Mouse (Mus musculus) ES-E14 (cell line): ENCODE data around the gene Basp1. TPM values are rescaled to one million over a fixed set of nuclear protein-coding genes. Genes with fewer than 3 reads are reported as not detected.

Experiments used
- DNase-seq: peaks from one replicate; pipeline ENCODE4 v3.0.0-alpha.2; 2013; ENCODE audit warnings: low read depth, low spot score
- H3K27ac ChIP-seq: 2 replicates; pipeline ENCODE4 v1.5.1; 2012; ENCODE audit warnings: low read depth, mild to moderate bottlenecking, low read length, moderate library complexity, mixed read lengths; ENCODE audit not compliant: poor library complexity, insufficient read depth, severe bottlenecking
- H3K36me3 ChIP-seq: 2 replicates; pipeline ENCODE4 v1.6.1; 2012; ENCODE audit warnings: mild to moderate bottlenecking, low read length, moderate library complexity, mixed read lengths; ENCODE audit not compliant: control insufficient read depth, poor library complexity, insufficient read depth, severe bottlenecking
- H3K4me1 ChIP-seq, 2 experiments: fragments of 150-350 bp in 1 of 2; sonication (generic) in 1 of 2; 2 replicates each; pipeline ENCODE4 v1.6.1; 2012; ENCODE audit warnings: low read length in 2 of 2, mild to moderate bottlenecking in 1 of 2, mixed read lengths in 1 of 2; ENCODE audit not compliant: control insufficient read depth in 2 of 2, insufficient read depth in 2 of 2, poor library complexity in 1 of 2
- H3K4me3 ChIP-seq, 2 experiments: fragments of 150-350 bp in 1 of 2; sonication (generic) in 1 of 2; 2 replicates each; pipeline ENCODE4 v1.5.1; 2012; ENCODE audit warnings: low read length in 2 of 2, low read depth in 1 of 2, mild to moderate bottlenecking in 1 of 2, mixed read lengths in 1 of 2; ENCODE audit not compliant: insufficient read depth in 1 of 2, poor library complexity in 1 of 2, severe bottlenecking in 1 of 2
- H3K9ac ChIP-seq: 2 replicates; pipeline ENCODE4 v1.6.1; 2012; ENCODE audit warnings: low read depth, mild to moderate bottlenecking, low read length, mixed read lengths; ENCODE audit not compliant: poor library complexity, insufficient read depth, severe bottlenecking
- H3K9me3 ChIP-seq: fragments of 150-350 bp; sonication (generic); 2 replicates; pipeline ENCODE4 v1.6.1; 2012; ENCODE audit warnings: low read depth, mild to moderate bottlenecking, low read length; ENCODE audit not compliant: control insufficient read depth, insufficient read depth
- CHD2 ChIP-seq: IDR thresholded peaks from 2 replicates; pipeline ENCODE4 v1.6.1; 2014; ENCODE audit warnings: mild to moderate bottlenecking, low read depth, low read length, inconsistent platforms
- HCFC1 ChIP-seq: IDR thresholded peaks from 2 replicates; pipeline ENCODE4 v1.6.1; 2012; ENCODE audit warnings: low read length, inconsistent platforms, borderline replicate concordance; ENCODE audit not compliant: insufficient read depth
- MAFK ChIP-seq: IDR thresholded peaks from 2 replicates; pipeline ENCODE4 v1.6.1; 2014; ENCODE audit warnings: mild to moderate bottlenecking, low read depth, low read length, inconsistent platforms; ENCODE audit not compliant: insufficient read depth
- ZC3H11A ChIP-seq: IDR thresholded peaks from 2 replicates; pipeline ENCODE4 v1.6.1; 2012; ENCODE audit warnings: low read depth, mild to moderate bottlenecking, inconsistent platforms, low read length, borderline replicate concordance
- ZNF384 ChIP-seq: IDR thresholded peaks from 2 replicates; pipeline ENCODE4 v1.6.1; 2012; ENCODE audit warnings: low read depth, low read length, inconsistent platforms
- in situ Hi-C, 2 experiments: fragments of 600-800 bp; cut with MboI; formaldehyde crosslinking; loops; one replicate each; pipeline ENCODE4 v1.15.1; 2025; ENCODE audit warnings: low sequenced_read_pairs in 2 of 2, inconsistent platforms in 1 of 2; ENCODE audit not compliant: unreplicated experiment in 2 of 2
- total RNA-seq: library from RNA; depleted of rRNA; stranded (reverse); fragments of 300-350 nt; gene quantifications from 2 replicates; pipeline ENCODE4 v1.2.3, GENCODE M21; 2012

Basp1 gene
- total RNA-seq, 1 experiment = 120 TPM

DNA sequence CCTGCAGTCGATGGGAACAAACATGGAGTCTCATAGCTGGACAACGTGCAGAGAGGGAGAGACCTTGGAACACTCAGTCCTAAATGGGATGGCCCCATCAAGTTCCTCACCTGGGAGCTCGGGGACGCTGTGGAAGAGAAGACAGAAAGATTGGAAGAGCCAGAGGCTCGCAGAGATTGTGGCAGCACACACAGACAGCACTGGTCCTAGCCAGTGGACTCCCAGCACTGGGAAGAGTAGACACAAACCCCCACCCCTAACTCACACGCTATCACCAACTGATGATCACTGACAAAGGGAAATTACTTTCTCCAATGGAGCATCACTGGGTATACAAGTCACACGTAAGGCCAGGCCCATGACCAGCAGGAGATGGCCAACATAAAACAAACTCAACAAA, 15.4 kb upstream of the Basp1 start:
- Histone ChIP-seq H3K4me1 (no peaks in the 10 kb centered on the region), H3K36me3 (no peaks in the 10 kb centered on the region), H3K9me3 (no peaks in the 10 kb centered on the region), H3K27ac (no peak overlapping the region), H3K9ac (no peak overlapping the region), H3K4me3 (no peak overlapping the region)
- in situ Hi-C loops = loop anchor here in 1 of 2 experiments (25.0 kb wide), 1 partner anchor 283 kb away; no protein-coding TSS in a partner anchor
- TF ChIP-seq ZNF384 (no peak), MAFK (no peak), CHD2 (no peak), ZC3H11A (no peak), HCFC1 (no peak)
- no peak for DNase-seq

DNA sequence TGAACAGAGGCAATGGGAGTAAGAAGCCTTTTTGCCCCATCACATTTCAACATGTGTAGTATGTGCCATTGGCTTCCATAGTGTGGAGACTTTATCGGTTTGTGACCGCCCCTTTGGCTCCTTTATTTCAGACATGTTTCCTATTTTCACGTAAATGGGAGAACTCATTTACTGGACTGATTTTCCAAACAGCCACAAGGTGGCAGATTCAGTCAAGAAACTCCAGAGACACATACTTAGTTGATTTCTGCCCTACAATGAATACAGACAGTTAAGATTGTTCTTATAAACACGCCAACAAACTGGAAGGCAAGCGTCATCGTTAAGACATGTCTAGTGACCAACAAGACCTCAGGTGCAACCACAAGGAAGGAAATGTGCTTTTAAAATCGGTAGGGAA, 15.0 kb upstream of the Basp1 start:
- Histone ChIP-seq H3K9ac (no peak overlapping the region), H3K4me1 (no peaks in the 10 kb centered on the region), H3K9me3 (no peaks in the 10 kb centered on the region), H3K36me3 (no peaks in the 10 kb centered on the region), H3K4me3 (no peak overlapping the region), H3K27ac (no peak overlapping the region)
- no peak for DNase-seq
- no peak for TF ChIP-seq CHD2
- peak; percentile 71; the same call in 1 of the 2 replicates for TF ChIP-seq ZC3H11A
- TF ChIP-seq MAFK = no peak
- no peak for TF ChIP-seq HCFC1
- no peak for TF ChIP-seq ZNF384
- in situ Hi-C loops = loop anchor here in 1 of 2 experiments (25.0 kb wide), 1 partner anchor 284 kb away; no protein-coding TSS in a partner anchor

DNA sequence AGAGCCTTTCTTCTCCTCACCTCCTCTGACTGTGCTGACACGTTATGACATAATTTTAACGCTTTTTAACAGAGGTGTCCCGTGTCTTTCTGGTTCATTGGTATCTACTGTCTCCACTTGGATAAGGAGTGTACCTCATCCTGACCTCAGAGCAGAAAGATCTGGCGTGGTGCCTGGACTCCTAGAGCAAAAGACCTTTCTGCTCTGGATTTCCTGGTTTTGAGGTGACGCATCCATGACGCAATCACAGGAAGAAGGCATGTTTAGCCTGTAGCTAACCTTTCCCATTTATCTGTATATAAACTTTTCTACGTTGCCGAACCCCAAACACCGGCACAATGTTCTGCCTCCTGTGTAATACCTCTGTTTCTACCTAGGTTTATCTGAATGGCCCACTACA, 6.7 kb upstream of the Basp1 start:
- no peaks in the 10 kb centered on the region for H3K9me3 ChIP-seq
- no peak overlapping the region for H3K27ac ChIP-seq
- DNase-seq = no peak
- no peak overlapping the region for H3K4me3 ChIP-seq
- in situ Hi-C loops = loop anchor here in 1 of 2 experiments (25.0 kb wide), 3 partner anchors 283 to 833 kb away; no protein-coding TSS in a partner anchor
- no peak for TF ChIP-seq ZC3H11A
- H3K9ac ChIP-seq = no peak overlapping the region
- no peaks in the 10 kb centered on the region for H3K36me3 ChIP-seq
- H3K4me1 ChIP-seq = no peaks in the 10 kb centered on the region

DNA sequence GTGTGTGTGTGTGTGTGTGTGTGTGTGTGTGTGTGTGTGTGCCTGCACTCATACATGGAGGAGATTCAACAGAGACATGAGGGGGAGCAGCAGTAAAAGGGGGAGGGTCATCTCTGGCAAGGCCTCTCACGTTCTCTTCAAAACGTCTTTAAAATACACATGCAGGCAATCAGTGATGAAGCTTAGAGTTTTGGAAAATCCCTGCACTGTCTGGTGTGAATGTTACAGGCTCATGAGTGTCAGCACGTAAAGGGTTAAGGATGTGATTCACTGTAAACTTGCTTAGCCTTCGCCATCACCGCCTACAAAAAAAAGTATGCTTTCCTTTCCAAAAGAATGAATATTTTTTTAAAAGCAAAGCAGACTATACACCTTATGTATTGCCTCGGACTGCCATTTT, 2.8 kb upstream of the Basp1 start:
- Histone ChIP-seq H3K4me3 (no peak overlapping the region), H3K27ac (no peak overlapping the region)

DNA sequence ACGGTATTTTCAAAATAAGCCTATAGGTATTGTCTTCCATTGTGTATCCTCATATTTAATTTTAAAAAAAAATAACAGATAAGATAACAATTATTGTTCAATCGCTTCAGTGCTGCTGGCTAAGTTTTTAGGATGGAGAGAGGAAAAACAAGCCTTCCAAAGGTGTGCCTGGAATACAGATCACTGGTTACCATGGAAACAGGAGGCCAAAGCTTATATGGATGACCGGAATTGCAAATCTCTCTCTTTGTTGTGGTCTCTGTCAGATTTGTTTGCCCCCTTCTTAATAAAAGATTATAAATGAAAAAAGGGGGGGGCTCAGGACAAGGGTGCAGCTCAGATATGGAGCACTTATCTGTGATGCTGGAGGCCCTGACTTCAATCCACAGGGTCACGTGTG, 2.4 kb upstream of the Basp1 start:
- in situ Hi-C loops = loop anchor here in 1 of 2 experiments (25.0 kb wide), 3 partner anchors 279 to 829 kb away; no protein-coding TSS in a partner anchor
- DNase-seq = no peak
- Histone ChIP-seq H3K4me3 (no peak overlapping the region), H3K4me1 (peaks cover 0 to 3% of the 10 kb centered on the region in 2 experiments; a peak in 1 of 4 replicates), H3K36me3 (no peaks in the 10 kb centered on the region; the same call in 1 of the 2 replicates), H3K9ac (no peak overlapping the region), H3K9me3 (no peaks in the 10 kb centered on the region), H3K27ac (no peak overlapping the region)
- TF ChIP-seq ZNF384 (no peak), MAFK (no peak), CHD2 (no peak), HCFC1 (no peak), ZC3H11A (no peak)

More for the DNA sequence above, 2.8 kb upstream of the Basp1 start:
- in situ Hi-C loops = loop anchor here in 1 of 2 experiments (25.0 kb wide), 3 partner anchors 279 to 829 kb away; no protein-coding TSS in a partner anchor
- no peaks in the 10 kb centered on the region for H3K36me3 ChIP-seq
- H3K9me3 ChIP-seq = no peaks in the 10 kb centered on the region
- no peak for DNase-seq
- peaks cover 0 to 3% of the 10 kb centered on the region in 2 experiments; a peak in 1 of 4 replicates for H3K4me1 ChIP-seq
- no peak overlapping the region for H3K9ac ChIP-seq
- TF ChIP-seq ZC3H11A (no peak), CHD2 (no peak), ZNF384 (no peak), HCFC1 (no peak), MAFK (no peak)
